Mouse (Mus musculus) thymus, postnatal 0 days (tissue): ENCODE results near the gene Trp53rka. TPM values are rescaled to one million over a fixed set of nuclear protein-coding genes. Genes with fewer than 3 reads are reported as not detected.

ENCODE experiments used
- polyA plus RNA-seq: library from polyadenylated mRNA; unstranded; fragments of >200 nt; fragmentation: Nextera tagmentation; extraction: Ambion mirVana; gene quantifications from 2 replicates; pipeline ENCODE4 v1.2.1, GENCODE M21; 2015

The Trp53rka gene
- polyA plus RNA-seq, 1 experiment from 2014 or later: 27.4 TPM

Other genes with a start within 250 kb of the Trp53rka start
- gene Slc35c2, start 205.5 kb downstream of the Trp53rka start, polyA plus RNA-seq: 49.5 and 49.6 TPM in 2 replicates
- 39.8 and 42.8 TPM in 2 replicates for gene Elmo2, start 166.8 kb downstream of the Trp53rka start, polyA plus RNA-seq
- gene Zfp663, start 124.6 kb downstream of the Trp53rka start, polyA plus RNA-seq: 0.14 TPM in 1 of 2 replicates, not detected in the other
- 0.54 and 0.60 TPM in 2 replicates for gene Zfp334, start 105.1 kb downstream of the Trp53rka start, polyA plus RNA-seq
- gene Ocstamp, start 92.9 kb downstream of the Trp53rka start, polyA plus RNA-seq: 0.03 TPM in 1 of 2 replicates, not detected in the other
- gene Slc13a3, start 20.1 kb downstream of the Trp53rka start, polyA plus RNA-seq: 0.41 and 0.53 TPM in 2 replicates
- gene Slc2a10, start 10.5 kb upstream of the Trp53rka start, polyA plus RNA-seq: 0.38 and 0.50 TPM in 2 replicates
- 23.5 and 27.3 TPM in 2 replicates for gene Eya2, start 101.7 kb upstream of the Trp53rka start, polyA plus RNA-seq